Mouse (Mus musculus): Measurements from ENCODE around the gene Alox5ap. TPM values are rescaled to one million over a fixed set of nuclear protein-coding genes. Genes with fewer than 3 reads are reported as not detected.

Gene Alox5ap
- polyA plus RNA-seq, 1 experiment, result 8.2 TPM

DNA sequence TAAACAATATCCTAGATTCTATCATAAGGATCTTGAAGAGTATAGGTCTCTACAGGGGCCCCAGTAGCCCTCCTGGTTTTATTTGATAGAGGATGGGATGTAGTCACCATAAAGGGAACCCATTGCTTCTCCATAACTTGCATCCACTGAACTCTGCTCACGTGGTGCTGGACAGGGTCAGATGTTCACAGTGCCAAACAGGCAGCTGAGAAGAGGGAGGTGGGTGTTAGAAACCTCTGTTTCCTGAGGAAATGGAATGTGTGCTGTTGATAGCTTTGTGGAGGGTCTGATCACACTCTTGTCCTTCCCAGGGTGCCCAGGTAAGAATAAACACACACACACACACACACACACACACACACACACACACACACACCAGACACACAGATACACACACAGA is 66.0 kb downstream of the Alox5ap start:
- no peaks in the 10 kb centered on the region for H3K79me2 ChIP-seq (ENCODE audit: control insufficient read depth, insufficient read depth)
- H3K27me3 ChIP-seq (ENCODE audit: control insufficient read depth, insufficient read depth, insufficient read length), result peaks cover 4% of the 10 kb centered on the region
- TF ChIP-seq USF1 (IDR thresholded peaks at IDR 0.05; ENCODE audit: low read depth) (no peak), MYOD1 (IDR thresholded peaks at IDR 0.05; ENCODE audit: control insufficient read depth, insufficient read length, low read depth) (no peak), MYOG (IDR thresholded peaks at IDR 0.05; ENCODE audit: control insufficient read depth, extremely low read depth, insufficient read length) (no peak), MAX (IDR thresholded peaks at IDR 0.05) (no peak)
- H3ac ChIP-seq (ENCODE audit: control insufficient read depth, insufficient read length, low read depth), result no peak overlapping the region
- H3K36me3 ChIP-seq (ENCODE audit: control insufficient read depth, insufficient read depth), result no peaks in the 10 kb centered on the region
- H3K79me3 ChIP-seq (ENCODE audit: low read depth), result no peaks in the 10 kb centered on the region
- H3K4me3 ChIP-seq (ENCODE audit: insufficient read depth, poor library complexity, severe bottlenecking), result no peak overlapping the region

DNA sequence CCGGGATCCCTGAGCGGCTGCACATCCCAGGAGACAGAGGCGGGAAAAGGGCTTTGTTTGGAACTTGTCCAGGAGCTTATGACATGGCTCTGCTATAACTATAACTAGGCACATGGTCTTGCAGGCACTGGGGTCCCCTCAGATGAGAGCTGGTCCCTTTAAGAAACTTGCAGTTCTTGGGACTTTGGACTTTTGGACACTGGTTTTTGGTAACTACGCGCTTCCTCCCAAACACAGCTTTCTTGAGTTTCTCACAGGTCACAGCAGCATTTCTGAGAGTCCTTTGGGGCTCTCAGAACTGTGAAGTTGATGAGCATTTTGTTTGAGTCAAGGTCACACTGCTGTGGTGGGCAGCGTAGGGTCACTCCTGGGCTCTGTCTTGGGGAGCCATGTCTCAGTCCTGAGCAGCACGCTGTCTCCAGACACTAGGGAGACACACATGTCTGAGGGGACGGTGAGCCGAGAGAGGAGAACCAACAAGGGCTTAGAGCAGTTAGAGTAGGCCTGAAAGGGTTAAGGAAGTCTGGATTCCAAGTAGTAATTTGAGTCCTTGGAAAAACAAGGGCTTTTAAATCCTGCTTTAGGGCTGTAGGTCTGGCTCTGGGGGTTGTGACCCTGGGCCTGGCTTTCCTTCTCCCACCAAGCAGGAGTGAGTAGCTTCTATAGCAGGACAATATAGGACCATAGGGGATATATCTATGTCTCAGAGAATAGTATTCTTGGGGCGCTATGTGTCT is 67.0 kb downstream of the Alox5ap start:
- Histone ChIP-seq H3K36me3 (ENCODE audit: control insufficient read depth, insufficient read depth) (no peaks in the 10 kb centered on the region), H3K27me3 (ENCODE audit: control insufficient read depth, insufficient read depth, insufficient read length) (peaks cover 4% of the 10 kb centered on the region), H3K79me2 (ENCODE audit: control insufficient read depth, insufficient read depth) (no peaks in the 10 kb centered on the region), H3K79me3 (ENCODE audit: low read depth) (no peaks in the 10 kb centered on the region), H3ac (ENCODE audit: control insufficient read depth, insufficient read length, low read depth) (no peak overlapping the region), H3K4me3 (ENCODE audit: insufficient read depth, poor library complexity, severe bottlenecking) (no peak overlapping the region)
- no peak for TF ChIP-seq MYOG (IDR thresholded peaks at IDR 0.05; ENCODE audit: control insufficient read depth, extremely low read depth, insufficient read length)
- no peak for TF ChIP-seq MYOD1 (IDR thresholded peaks at IDR 0.05; ENCODE audit: control insufficient read depth, insufficient read length, low read depth)
- TF ChIP-seq USF1 (IDR thresholded peaks at IDR 0.05; ENCODE audit: low read depth), result no peak
- no peak for TF ChIP-seq FOSL1 (IDR thresholded peaks at IDR 0.05; ENCODE audit: insufficient read depth, low read length, poor library complexity, severe bottlenecking)

- no peak for TF ChIP-seq MAX (IDR thresholded peaks at IDR 0.05)
- TF ChIP-seq USF1 (IDR thresholded peaks at IDR 0.05; ENCODE audit: low read depth), result no peak
- no peak for TF ChIP-seq MYOG (IDR thresholded peaks at IDR 0.05; ENCODE audit: control insufficient read depth, extremely low read depth, insufficient read length)
- TF ChIP-seq FOSL1 (IDR thresholded peaks at IDR 0.05; ENCODE audit: insufficient read depth, low read length, poor library complexity, severe bottlenecking), result no peak
- TF ChIP-seq MYOD1 (IDR thresholded peaks at IDR 0.05; ENCODE audit: control insufficient read depth, insufficient read length, low read depth), result no peak
- no peak for TF ChIP-seq CEBPB (IDR thresholded peaks at IDR 0.05; ENCODE audit: low read depth)
- TF ChIP-seq CTCF (IDR thresholded peaks at IDR 0.05; ENCODE audit: control insufficient read depth, insufficient read depth, insufficient read length), result no peak
- Histone ChIP-seq H3K36me3 (ENCODE audit: control insufficient read depth, insufficient read depth) (no peaks in the 10 kb centered on the region), H3K79me3 (ENCODE audit: low read depth) (no peaks in the 10 kb centered on the region)
Measured at GRCm38 (mm10) chr5:149332787-149333186, 68.2 kb downstream of the Alox5ap start.

DNA sequence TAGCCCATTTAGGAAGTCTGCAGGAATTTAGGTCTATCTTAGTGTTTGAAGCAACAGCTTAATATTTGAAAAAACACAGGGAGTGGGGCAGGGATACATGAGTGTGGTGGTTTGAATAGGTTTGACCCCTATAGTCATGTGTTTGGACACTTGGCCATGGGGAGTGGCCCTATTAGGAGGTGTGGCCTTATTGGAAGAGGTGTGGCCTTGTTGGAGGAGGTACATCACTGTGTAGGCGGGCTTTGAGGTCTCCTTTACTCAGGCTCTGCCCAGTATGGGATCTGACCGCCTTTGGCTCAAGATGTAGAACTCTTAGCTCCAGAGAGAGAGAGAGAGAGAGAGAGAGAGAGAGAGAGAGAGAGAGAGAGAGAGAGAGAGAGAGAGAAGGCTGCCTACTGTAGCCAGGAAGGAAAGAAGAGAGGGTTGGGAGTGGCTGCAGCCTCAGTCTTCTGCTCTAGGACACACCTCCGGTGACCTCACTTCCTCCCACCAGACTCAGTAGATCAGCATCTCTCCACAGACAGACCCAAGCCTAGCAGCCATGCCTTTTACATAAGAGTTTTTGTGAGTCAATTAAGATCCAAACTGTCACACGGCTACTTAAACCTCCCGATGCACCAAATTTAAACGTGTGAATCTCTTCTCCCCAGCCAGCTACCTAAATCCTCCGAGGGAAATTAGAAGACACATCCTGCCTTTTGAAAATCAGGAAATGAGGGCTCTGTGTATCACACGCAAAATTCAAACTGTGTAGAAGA is 69.6 kb downstream of the Alox5ap start:
- H3K4me3 ChIP-seq (ENCODE audit: insufficient read depth, poor library complexity, severe bottlenecking), result no peak overlapping the region
- no peaks in the 10 kb centered on the region for H3K36me3 ChIP-seq (ENCODE audit: control insufficient read depth, insufficient read depth)
- no peaks in the 10 kb centered on the region for H3K79me3 ChIP-seq (ENCODE audit: low read depth)
- no peak overlapping the region for H3ac ChIP-seq (ENCODE audit: control insufficient read depth, insufficient read length, low read depth)
- TF ChIP-seq FOSL1 (IDR thresholded peaks at IDR 0.05; ENCODE audit: insufficient read depth, low read length, poor library complexity, severe bottlenecking), result no peak
- TF ChIP-seq MAX (IDR thresholded peaks at IDR 0.05), result no peak
- no peak for TF ChIP-seq USF1 (IDR thresholded peaks at IDR 0.05; ENCODE audit: low read depth)
- no peak for TF ChIP-seq MYOG (IDR thresholded peaks at IDR 0.05; ENCODE audit: control insufficient read depth, extremely low read depth, insufficient read length)
- TF ChIP-seq CEBPB (IDR thresholded peaks at IDR 0.05; ENCODE audit: low read depth), result no peak
- TF ChIP-seq MYOD1 (IDR thresholded peaks at IDR 0.05; ENCODE audit: control insufficient read depth, insufficient read length, low read depth), result no peak
- TF ChIP-seq CTCF (IDR thresholded peaks at IDR 0.05; ENCODE audit: control insufficient read depth, insufficient read depth, insufficient read length), result no peak
- peaks cover 2% of the 10 kb centered on the region for H3K27me3 ChIP-seq (ENCODE audit: control insufficient read depth, insufficient read depth, insufficient read length)
- no peaks in the 10 kb centered on the region for H3K79me2 ChIP-seq (ENCODE audit: control insufficient read depth, insufficient read depth)

More at GRCm38 (mm10) chr5:149332787-149333186, 68.2 kb downstream of the Alox5ap start:
- no peak overlapping the region for H3K4me3 ChIP-seq (ENCODE audit: insufficient read depth, poor library complexity, severe bottlenecking)
- no peaks in the 10 kb centered on the region for H3K79me2 ChIP-seq (ENCODE audit: control insufficient read depth, insufficient read depth)
- no peak overlapping the region for H3ac ChIP-seq (ENCODE audit: control insufficient read depth, insufficient read length, low read depth)
- H3K27me3 ChIP-seq (ENCODE audit: control insufficient read depth, insufficient read depth, insufficient read length), result peaks cover 4% of the 10 kb centered on the region

DNA sequence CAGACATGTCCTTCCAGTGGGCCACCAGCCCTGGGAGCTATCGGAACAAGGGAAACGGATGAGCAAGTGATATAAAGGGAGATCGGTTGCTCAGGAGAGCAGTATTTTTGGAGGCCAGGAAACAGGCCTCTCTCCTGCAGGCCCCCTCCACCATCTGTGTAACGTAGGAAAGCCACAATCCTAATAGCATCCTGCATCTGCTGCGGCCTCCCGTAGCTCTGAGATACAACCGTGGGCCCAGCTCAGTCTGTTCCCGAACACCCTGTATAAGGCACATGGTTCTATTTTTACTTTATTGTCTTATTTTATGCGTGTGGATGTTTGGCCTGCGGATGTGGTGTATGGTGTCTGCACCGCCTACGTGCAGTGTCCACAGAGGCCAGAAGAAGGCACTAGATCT is 70.4 kb downstream of the Alox5ap start:
- Histone ChIP-seq H3K79me3 (ENCODE audit: low read depth) (no peaks in the 10 kb centered on the region), H3K36me3 (ENCODE audit: control insufficient read depth, insufficient read depth) (no peaks in the 10 kb centered on the region), H3ac (ENCODE audit: control insufficient read depth, insufficient read length, low read depth) (no peak overlapping the region), H3K27me3 (ENCODE audit: control insufficient read depth, insufficient read depth, insufficient read length) (no peaks in the 10 kb centered on the region), H3K79me2 (ENCODE audit: control insufficient read depth, insufficient read depth) (no peaks in the 10 kb centered on the region), H3K4me3 (ENCODE audit: insufficient read depth, poor library complexity, severe bottlenecking) (no peak overlapping the region)
- no peak for TF ChIP-seq CTCF (IDR thresholded peaks at IDR 0.05; ENCODE audit: control insufficient read depth, insufficient read depth, insufficient read length)
- no peak for TF ChIP-seq FOSL1 (IDR thresholded peaks at IDR 0.05; ENCODE audit: insufficient read depth, low read length, poor library complexity, severe bottlenecking)
- TF ChIP-seq CEBPB (IDR thresholded peaks at IDR 0.05; ENCODE audit: low read depth), result no peak
- TF ChIP-seq MYOD1 (IDR thresholded peaks at IDR 0.05; ENCODE audit: control insufficient read depth, insufficient read length, low read depth), result no peak
- TF ChIP-seq MYOG (IDR thresholded peaks at IDR 0.05; ENCODE audit: control insufficient read depth, extremely low read depth, insufficient read length), result no peak
- no peak for TF ChIP-seq MAX (IDR thresholded peaks at IDR 0.05)
- TF ChIP-seq USF1 (IDR thresholded peaks at IDR 0.05; ENCODE audit: low read depth), result no peak
